Mouse (Mus musculus) adrenal gland, postnatal 14 days (tissue): ENCODE measurements at regions not wholly inside any gene's neighbourhood (a gene's known extent, or its start where the extent isn't known, plus 50 kb on each side); places are given as distances from the start of the nearest gene placed in this dataset.
"Not testable (repeated sequence)": the region's sequence is repeated elsewhere in the genome, so short reads cannot be mapped to it uniquely, and the experiment has no call there.

Experiments used
- DNase-seq: peaks from one replicate; pipeline ENCODE4 v3.0.0; 2021; ENCODE audit warnings: mixed read lengths

DNA sequence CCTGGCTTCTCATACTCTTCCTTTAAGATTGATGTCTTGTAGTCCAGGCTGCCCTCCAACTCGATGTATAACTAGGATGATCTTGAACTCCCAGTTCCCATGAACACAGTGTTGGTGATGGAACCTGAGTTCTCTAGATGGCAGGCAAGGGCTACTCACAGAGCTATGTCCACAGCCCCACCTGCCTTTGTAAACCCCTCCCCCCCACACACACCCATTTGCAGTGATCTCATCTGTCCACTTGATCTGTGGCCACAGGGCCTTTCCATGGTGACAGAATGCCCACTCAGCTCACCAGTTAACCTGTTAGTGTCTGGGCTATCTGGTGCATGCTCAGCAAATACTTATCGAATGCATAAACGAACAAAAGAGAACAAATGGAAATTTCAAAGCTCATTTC, 176.4 kb downstream of the Nucb2 start:
- no peak for DNase-seq

DNA sequence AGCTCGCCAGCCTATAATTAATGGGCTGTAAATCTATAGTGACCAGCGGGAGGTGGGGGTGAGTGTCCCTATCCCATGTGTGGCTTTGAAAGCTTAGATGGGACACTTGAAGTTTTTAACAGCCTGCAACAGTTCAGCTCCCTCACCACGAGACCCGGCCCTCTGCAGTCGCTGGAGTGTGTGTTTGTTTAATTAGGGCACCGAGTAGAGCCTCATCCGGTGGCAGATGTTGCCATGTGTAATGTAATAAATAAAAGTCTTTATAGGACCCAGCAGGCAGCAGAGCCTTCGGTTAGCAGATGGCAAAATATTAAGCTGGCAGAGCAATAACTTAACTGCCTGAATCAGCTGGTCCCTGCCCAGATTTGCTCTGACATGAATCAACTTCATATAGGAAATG, 177.1 kb downstream of the Nucb2 start:
- DNase-seq: no peak

DNA sequence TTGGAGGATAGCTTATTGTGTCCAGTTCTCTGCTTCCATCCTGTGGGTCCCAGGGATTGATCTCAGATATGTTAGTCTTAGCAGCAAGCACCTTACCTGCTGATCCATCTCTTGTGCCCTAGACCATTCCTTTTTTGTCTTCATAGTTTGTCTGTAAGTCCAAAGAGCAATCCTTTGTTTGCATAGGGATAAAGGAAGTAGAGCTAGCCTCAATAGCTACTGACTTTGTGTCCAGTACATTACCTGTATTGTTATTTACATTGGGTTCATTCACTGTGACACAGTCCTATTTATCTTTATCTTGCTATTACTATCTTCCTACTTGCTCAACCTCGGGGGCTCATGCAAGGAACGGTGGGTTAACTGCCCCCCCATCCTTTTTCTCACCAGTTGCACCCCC, 196.2 kb downstream of the Nucb2 start:
- DNase-seq: no peak

DNA sequence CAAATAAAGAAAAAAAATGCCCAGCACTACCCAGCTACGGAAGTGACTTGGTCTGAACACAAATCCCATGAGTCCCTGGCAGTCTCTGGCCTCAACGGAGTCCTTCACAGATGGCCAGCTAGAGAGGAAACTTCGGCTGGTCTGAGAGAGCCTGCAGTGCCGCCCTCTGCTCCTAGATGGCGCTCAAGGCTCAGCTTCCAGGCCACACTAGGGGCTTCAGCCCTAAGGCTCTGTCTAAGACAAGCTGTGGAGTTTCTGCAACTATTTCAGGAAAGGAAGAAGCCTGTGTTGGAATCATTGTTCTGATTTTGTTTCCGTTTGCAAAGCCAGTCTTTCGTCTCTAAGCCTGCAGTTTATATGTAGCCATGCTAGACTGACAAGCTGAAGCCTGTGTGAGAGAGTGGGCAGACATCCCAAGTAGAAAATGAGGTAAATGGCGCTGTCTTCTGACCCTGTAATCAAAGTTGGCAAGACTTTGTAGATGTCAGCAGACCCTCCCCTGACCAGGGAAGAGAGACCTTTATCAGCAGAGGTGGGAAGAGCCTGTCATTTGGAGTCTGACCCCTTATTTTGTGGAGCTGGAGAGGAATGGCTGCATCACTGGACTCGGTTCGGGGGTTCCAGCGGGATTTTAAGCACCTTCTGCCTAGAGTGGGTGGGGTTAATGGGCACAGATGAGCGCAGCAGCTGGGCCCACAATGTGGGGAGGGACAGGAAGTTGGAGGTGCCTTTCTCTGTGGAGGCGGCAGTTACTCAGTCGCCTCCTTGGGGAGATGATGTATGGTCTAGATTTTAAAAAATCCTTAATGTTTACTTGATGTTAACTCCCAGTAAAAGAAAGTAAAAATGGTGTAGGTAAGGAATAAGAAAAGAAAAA, 197.5 kb downstream of the Nucb2 start:
- peak; percentile 82 for DNase-seq

DNA sequence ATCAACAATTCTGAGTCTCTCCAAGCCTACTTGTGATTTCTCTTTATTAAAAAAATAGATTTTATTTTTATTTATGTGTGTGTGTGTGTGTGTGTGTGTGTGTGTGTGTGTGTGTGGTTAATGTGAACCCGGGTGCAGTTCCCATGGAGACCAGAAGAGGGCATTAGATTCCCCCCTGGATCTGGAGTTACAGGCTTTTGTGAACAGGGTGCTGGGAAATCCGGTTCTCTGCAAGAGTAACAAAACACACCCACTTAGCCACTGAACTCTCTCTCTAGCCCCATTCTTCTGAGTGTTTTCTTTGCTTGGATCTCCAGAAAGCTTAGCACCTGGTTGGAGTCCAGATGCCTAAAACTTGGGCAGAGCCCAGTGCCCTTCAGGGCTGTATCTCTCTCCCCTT, 198.4 kb downstream of the Nucb2 start:
- DNase-seq: no peak

DNA sequence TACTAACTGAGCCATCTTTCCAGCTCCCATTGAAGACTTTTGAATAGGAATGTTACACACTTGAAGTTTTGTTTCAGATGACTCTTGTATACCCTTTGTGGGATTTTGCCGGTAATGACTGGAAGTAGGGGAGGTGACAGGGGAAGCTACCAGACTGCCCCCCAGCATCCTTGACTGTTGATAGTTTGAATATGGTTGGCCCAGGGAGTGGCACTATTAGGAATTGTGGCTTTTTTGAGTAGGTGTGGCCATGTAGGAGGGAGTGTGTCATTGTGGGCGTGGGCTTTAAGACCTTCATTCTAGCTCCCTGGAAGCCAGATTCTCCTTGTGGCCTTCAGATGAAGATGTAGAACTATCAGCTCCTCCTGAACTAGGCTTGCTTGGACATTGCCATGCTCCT, 207.4 kb downstream of the Nucb2 start:
- no peak for DNase-seq

DNA sequence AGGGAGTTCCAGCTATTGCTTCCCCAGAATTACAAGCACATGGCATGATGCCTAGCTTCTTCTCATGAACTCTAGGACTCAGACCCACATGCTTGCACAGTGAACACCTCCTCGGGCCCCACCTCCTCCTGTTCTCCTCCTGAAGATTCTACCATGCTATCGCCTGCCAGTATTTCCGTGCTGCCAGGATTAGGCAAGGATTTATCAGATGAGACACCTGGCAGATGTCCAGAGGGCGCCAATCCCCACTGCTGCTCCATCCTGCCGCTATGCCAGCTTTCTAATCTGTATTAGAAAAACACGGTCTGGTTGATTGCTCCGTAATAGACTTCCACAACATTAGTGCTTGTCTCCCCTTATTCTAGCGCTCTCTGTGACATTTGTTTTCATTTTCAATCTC, 209.0 kb downstream of the Nucb2 start:
- peak; percentile 46 for DNase-seq

DNA sequence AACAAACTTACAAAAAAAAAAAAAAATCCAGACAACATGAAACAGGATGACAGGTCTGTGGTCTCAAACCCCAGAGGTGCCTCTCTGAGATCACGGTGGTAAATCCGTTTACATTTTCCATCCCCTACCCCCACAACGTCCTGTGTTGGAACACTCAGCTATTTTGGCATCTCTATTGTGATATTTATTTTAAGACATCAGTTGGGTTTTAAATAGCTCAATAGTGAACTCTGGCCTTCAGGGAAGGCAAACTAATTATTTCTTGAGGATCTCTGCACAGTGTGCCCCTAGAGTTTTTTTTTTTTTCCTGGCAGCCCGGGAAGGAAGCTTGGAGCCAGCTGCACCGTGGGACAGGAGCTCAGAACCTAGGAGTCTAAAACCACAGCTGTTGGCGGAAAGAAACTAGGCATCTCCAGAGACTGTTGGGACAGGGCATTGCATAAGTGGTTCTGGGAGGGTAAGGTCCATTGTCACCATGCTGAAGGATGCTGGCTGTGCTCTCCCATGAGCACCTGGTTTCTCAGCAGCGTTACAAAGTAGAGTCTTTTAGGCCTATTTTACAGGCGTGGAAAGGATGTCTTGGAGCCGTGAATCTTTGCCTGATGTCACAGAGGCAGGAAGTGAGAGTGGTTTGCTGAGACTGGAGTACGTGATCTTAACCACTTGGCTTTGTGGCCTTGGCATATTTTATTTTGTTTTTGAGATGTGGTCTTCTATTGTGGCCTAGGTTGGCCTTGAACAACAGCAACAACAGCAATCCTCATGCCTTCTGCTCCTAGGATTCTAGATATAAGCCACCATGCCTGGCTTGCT, 211.3 kb downstream of the Nucb2 start:
- DNase-seq: peak; percentile 24

DNA sequence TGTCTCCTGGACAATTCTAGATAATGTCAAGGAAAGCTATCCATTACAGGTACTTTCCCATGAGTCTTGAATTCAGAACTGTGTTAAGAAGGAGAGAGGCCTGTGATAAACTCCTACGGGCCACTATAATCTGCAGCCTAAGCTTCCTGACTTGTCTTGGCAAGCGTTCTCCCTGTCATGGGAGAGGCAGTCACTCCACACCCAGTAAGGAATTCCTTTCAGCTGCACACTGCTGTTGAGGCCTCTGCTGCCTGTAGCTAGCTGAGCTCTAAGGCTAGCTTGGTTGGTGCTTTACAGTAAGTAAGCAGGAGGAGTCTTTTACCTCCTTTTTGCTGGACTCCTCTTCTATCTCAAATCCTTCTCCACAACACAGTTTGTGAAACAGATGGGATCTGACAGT, 224.2 kb downstream of the Nucb2 start:
- DNase-seq: no peak

DNA sequence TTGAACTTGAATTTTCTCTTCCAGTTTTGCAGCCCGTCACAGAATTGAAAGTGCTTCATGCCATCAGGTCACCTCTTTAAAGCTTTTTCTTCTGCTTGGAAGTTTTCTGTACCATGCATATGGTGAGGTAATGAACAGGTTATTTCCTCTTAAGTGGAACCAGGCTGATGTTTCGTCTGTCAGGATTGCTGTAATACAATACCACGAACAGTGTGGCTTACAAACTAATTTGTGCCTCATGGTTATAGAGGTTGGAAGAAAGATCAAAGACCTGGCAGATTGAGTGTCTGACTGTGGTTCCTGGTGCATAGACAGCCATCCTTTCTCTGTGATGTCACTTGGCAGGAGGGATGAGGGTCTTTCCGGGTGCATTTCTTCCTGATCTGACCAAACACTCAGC, 225.6 kb downstream of the Nucb2 start:
- no peak for DNase-seq

DNA sequence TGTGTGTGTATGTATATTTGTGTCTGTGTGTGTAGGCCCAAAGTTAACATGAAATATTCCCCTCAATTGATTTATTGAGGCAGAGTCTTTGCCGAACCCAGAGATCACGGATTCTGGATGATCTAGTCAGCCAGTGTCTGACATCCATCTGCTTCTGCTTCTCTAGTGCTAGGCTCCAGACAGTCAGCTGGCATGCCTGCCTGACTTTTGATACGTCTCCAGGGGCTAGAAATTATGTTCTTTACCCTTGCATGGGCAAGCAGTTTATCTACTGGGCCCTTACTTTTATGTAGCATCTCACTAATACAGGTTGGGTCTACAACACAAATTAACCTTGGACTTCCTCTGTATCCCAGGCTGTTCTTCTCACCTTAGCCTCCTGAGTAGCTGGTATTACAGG, 231.5 kb downstream of the Nucb2 start:
- no peak for DNase-seq

DNA sequence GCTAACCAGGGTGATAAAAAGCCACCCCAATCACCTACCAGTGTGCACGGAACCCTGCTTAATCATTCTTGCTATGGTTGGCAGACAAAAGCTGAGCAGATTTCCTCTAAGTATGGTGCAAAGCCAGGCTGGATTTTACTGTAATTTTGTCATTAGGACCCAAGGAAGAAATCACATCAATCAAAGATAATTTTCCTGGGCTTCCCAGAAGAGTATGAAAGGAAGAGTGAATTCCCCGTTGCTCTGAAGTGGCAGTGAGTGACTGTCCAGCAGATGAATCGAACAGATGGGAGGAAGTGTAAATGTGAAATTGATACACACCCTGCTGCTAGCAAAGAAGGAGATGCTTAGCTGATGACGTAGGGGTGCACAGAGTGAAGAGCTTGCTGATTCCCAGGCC, 232.2 kb downstream of the Nucb2 start:
- no peak for DNase-seq

DNA sequence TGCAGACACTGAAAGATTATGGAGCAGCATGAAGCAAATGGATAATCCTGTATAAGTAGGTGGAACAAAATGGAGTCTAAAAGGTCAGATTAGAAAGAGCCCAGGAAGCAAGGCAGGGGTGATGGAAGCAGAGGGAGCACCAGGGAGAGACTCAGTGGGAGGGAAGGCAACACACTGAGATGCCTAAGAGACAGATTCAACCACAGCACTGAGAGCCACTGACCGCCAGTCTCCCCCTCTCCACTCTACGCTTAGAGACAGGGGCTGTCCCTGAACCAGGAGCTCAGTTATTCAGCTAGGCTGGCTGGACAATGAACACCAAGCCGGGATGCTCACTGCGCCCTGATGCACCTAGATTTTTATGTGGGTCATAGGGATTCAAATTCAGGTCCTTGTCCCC, 233.8 kb downstream of the Nucb2 start:
- DNase-seq: no peak

DNA sequence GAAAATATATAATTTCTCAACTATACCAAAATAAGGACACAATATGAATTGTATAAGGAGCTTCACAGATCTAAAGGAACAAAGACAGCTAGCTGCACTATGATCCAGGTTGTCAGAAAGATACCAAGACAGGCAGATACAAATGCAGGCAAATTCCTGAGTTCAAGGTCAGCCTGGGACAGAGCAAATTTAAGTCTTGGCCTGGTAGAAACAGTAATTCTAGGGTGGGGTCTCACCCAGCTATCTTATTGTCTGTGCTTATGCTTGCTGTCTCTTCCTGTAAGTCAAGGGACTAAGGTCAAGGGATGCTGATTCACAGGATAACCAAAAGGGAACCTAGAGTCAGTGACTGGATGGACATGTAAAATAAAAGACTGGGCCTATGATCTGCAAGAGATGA, 250.4 kb downstream of the Nucb2 start:
- no peak for DNase-seq

DNA sequence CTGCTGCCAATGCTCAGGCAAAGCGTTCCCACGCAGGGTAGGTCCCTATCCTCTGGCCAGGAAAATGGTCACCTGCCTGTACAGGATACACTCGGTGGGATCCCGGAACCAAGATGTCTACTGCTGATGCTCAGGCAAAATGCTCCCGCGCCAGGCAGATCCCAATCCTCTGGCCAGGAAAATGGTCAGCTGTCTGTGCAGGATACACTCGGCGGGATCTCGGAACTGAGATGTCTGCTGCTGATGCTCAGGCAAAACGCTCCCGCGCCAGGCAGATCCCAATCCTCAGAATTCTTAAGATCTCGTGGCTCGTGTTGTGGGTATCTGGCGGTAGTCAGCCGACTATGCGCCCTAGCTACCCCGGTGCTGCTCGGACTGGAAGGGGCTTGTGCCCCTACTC, 288.0 kb downstream of the Nucb2 start:
- not testable (repeated sequence) for DNase-seq

DNA sequence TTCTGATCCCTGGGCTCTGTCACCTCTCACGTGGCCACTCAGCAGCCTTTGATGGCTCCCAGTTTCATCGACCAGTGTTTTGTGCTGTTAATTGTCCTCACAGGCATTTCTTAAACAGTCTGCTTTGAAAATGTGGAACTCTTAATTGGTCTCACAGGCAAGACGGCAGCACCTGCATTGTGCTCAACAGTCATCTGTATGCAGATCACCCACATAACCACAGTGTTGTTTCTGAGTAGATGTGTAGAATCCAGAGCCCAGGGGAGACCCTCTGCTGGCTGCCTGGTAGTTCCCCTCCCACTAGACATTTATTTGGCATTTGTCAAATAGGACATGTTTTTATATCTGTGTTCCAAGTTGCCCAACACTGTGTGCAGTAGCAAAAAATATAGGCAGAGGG, 304.3 kb downstream of the Nucb2 start:
- DNase-seq: no peak

DNA sequence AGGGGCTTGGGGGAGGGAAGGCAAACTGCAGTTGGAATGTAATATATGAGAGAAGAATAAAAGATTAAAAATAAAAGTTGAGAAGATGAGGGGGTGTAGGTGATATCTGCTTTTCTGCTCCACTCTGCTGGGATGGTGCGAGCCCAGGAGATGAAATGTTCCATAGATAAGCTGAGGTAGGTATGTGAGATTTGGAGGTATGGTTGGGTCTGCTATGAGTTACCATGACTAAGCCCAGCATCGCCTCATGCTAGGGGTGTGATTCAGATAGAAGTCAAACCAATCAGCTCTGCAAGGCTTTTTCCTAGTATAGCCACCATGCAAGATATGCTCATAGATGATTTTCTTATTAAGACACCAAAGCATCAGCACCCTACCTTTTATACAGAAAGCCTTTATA, 312.3 kb downstream of the Nucb2 start:
- no peak for DNase-seq

DNA sequence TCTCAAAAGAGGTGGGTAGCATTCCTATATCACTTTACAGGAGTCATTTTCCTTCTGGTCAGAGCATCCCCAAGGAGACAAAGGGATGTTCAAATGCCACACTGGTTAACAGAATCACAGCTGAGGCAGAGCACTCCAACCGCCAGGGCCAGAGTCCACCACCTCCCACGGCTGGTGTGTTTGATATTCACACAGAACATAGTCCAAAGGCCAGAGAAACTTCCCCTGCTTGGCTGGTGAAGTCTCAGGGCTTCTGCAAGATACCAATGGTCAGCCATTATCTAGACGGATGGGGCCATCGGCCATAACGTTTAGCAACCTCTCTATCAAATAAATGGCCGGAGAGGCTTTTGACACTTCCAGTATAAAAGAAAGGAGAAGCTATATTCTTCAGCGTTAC, 313.8 kb downstream of the Nucb2 start:
- no peak for DNase-seq

DNA sequence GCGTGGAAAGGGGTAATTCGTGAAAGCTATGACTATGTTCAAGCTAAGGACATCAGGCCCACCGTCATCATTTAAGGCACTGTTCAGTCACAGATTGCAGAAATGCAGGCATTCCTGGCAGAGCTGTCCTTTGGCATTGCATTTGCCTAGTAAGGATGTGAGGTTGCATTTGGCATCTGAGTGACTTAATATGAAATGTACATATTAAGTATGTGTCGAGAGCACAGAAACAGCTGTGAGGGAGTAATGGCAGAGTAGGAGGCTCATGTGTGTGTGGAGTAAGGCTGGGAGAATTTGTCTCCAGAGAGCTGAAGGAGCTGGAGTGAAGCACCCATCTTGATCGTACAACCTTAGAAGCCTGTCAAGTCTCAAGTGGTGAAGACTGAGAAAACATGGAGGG, 316.4 kb downstream of the Nucb2 start:
- no peak for DNase-seq

DNA sequence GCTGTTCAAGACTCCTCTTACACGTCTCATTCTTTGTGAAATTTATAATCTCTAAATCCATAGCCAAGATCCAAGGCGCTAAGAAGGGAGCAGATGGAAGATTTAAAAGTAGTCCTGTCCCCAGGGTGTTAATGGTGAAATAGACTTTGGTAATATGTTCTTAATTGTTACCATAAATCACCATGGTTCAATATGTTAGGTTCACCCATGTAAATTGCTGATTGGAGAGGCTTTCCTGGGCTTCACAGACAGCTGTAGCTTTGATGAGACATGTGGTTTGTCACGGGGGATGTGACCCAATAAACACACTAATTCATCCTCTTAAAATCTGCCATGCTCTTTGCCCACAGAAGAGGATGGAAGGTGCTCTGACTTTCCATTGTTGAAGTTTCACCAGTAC, 338.7 kb downstream of the Nucb2 start:
- DNase-seq: no peak

DNA sequence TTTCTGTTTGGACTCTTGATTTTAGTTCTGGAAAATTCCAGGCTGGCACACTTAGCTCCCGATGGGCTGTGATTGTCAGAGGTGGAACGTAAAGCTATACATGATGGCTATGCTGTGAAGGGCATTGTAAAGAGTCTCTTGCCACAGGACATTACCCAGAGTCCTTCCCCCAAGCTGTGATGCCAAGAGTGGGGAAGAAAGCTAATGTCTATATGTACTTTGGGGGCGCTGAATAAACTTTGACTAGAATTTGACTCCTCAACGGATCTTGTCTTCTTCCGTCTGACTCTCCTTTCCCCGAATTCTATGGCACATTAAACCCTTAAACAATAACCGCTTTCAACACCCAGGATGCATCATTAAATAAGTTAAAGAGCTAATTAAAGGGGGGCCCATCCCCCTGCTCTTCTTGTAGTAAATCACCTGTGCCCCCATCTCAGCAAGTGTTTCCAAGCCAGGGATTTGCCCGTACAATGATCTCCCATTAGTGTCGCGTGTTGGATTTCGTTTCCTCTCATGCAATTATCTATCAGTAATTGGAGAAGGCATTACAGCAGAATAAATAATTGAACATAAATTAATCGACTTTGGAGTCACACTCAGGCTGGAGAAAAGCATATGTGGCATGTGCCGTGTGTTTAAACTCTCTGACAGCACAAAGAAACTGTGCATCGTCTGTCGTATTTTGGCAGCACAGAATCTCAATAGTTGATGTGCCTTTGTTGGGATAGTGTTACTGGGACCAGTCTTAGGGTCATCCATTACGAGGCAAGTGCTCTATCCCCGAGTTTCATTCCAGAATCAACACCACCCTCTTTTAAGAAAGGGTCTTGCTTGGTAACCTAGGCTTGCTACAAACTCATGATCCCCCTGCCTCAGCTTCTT, 343.9 kb downstream of the Nucb2 start:
- DNase-seq: no peak

DNA sequence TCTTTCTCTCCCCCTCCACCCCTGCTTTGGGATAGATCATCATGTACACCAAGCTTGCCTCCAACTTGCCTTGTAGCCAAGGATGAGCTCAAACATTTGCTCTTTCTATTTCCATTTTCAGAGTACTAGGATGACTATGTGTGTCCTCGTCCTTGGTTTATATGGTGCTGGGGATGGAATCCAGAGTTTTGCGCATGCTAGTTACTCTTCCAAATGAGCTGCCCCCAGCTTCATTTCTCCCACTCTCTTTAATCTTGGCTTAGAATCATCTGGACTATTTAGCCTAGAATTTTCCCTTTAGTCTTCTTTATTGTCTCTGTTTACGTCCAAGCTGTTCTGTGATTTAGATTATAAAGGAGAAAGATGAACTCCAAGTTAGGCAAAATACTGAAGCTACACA, 349.2 kb downstream of the Nucb2 start:
- DNase-seq: no peak

DNA sequence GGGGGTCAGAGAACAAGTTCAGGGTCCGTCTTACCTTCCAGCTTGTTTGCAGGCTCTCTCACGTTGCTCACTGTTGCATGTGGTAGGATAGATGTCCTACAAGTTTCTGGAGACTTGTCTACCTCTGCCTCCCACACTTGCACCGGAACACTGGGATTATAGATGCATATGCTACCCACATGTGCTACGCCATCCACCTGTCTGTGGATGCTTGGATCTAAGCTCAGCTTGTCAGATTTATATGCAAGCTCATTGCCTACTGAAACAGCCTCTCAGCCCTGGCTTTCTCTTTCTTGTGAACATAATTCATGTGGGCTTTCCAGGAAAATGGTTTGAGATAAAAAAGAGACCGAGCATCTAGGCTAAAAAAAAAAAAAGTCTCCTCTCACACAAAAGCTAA, 353.0 kb downstream of the Nucb2 start:
- no peak for DNase-seq
